Mouse (Mus musculus) forebrain, embryonic 15.5 days (tissue): ENCODE results near the gene Phf24. TPM values are rescaled to one million over a fixed set of nuclear protein-coding genes. Genes with fewer than 3 reads are reported as not detected.
A peak's percentile ranks its signal among the peaks of the same experiment; 100 is the strongest.

Experiments used
- ATAC-seq: fragments of 200-750 bp; cut with Nextera tagmentation; replicated peaks from 2 replicates; pipeline ENCODE4 v1.8.0; 2017; ENCODE audit warnings: mild to moderate bottlenecking, moderate TSS enrichment, moderate library complexity
- H3K27ac ChIP-seq: fragments of 300-500 bp; sonication (generic); replicated peaks from 2 replicates; pipeline ENCODE4 v1.5.1; 2015; ENCODE audit warnings: mild to moderate bottlenecking, inconsistent platforms
- H3K27me3 ChIP-seq: fragments of 300-500 bp; sonication (generic); 2 replicates; pipeline ENCODE4 v1.6.1; 2015; ENCODE audit warnings: inconsistent platforms
- H3K36me3 ChIP-seq: fragments of 300-500 bp; sonication (generic); 2 replicates; pipeline ENCODE4 v1.6.1; 2015; ENCODE audit warnings: mild to moderate bottlenecking, inconsistent platforms
- H3K4me1 ChIP-seq: fragments of 300-500 bp; sonication (generic); 2 replicates; pipeline ENCODE4 v1.6.1; 2015; ENCODE audit warnings: inconsistent platforms
- H3K4me2 ChIP-seq: fragments of 300-500 bp; sonication (generic); replicated peaks from 2 replicates; pipeline ENCODE4 v1.6.1; 2015; ENCODE audit warnings: mild to moderate bottlenecking, inconsistent platforms
- H3K4me3 ChIP-seq: fragments of 300-500 bp; sonication (generic); 2 replicates; pipeline ENCODE4 v1.5.1; 2015; ENCODE audit warnings: mild to moderate bottlenecking, inconsistent platforms
- H3K9ac ChIP-seq: fragments of 300-500 bp; sonication (generic); replicated peaks from 2 replicates; pipeline ENCODE4 v1.6.1; 2015; ENCODE audit warnings: mild to moderate bottlenecking, inconsistent platforms
- H3K9me3 ChIP-seq: fragments of 300-500 bp; sonication (generic); 2 replicates; pipeline ENCODE4 v1.6.1; 2016; ENCODE audit warnings: inconsistent platforms
- WGBS: fragments of 180-500 bp; shearing (Covaris S2); methylation state at CpG from one replicate; pipeline ENCODE4 v1.1.7; 2015; ENCODE audit warnings: mixed read lengths; 5-methylcytosine and 5-hydroxymethylcytosine counted together
- polyA plus RNA-seq: library from polyadenylated mRNA; unstranded; fragments of >200 nt; fragmentation: Nextera tagmentation; extraction: Ambion mirVana; gene quantifications from 2 replicates; pipeline ENCODE4 v1.2.1, GENCODE M21; 2015

The Phf24 gene
- polyA plus RNA-seq, 1 experiment from 2014 or later: 22.2 TPM

GRCm38 (mm10) chr4:42952563-42952962 lies 36.1 kb downstream of the Phf24 start:
- Histone ChIP-seq H3K4me2 (peak overlapping the region; percentile 96), H3K4me3 (peak overlapping the region; percentile 92), H3K27ac (peak overlapping the region; percentile 98), H3K4me1 (peaks cover 70% of the 10 kb centered on the region), H3K36me3 (peaks cover 17% of the 10 kb centered on the region), H3K27me3 (no peaks in the 10 kb centered on the region), H3K9ac (peak overlapping the region; percentile 99), H3K9me3 (no peaks in the 10 kb centered on the region)
- WGBS: 83% methylated on average over 7 of the region's 7 CpGs
- ATAC-seq: no peak

- peaks cover 27% of the 10 kb centered on the region for H3K36me3 ChIP-seq
- H3K9me3 ChIP-seq: no peaks in the 10 kb centered on the region
- WGBS: 5% methylated on average over 10 of the region's 10 CpGs
- ATAC-seq: no peak
- no peaks in the 10 kb centered on the region for H3K27me3 ChIP-seq
- H3K4me3 ChIP-seq: peak overlapping the region; percentile 92
- H3K27ac ChIP-seq: peak overlapping the region; percentile 98
- H3K9ac ChIP-seq: peak overlapping the region; percentile 99
- peak overlapping the region; percentile 96 for H3K4me2 ChIP-seq
- peaks cover 60% of the 10 kb centered on the region for H3K4me1 ChIP-seq
Observed at GRCm38 (mm10) chr4:42953435-42954094, 37.1 kb downstream of the Phf24 start.

GRCm38 (mm10) chr4:42954297-42954696 lies 37.8 kb downstream of the Phf24 start:
- peaks cover 52% of the 10 kb centered on the region for H3K4me1 ChIP-seq
- H3K4me2 ChIP-seq: peak overlapping the region; percentile 96
- no peaks in the 10 kb centered on the region for H3K27me3 ChIP-seq
- H3K9ac ChIP-seq: peak overlapping the region; percentile 99; the same call in 1 of the 2 replicates
- H3K27ac ChIP-seq: peak overlapping the region; percentile 98
- H3K36me3 ChIP-seq: peaks cover 31% of the 10 kb centered on the region
- H3K9me3 ChIP-seq: no peaks in the 10 kb centered on the region
- H3K4me3 ChIP-seq: peak overlapping the region; percentile 92; the same call in 1 of the 2 replicates
- ATAC-seq: no peak
- under 1% methylated on average over 10 of the region's 10 CpGs for WGBS

- H3K4me1 ChIP-seq: peaks cover 51% of the 10 kb centered on the region
- 93% methylated on average over 3 of the region's 3 CpGs for WGBS
- peaks cover 31% of the 10 kb centered on the region for H3K36me3 ChIP-seq
- no peaks in the 10 kb centered on the region for H3K9me3 ChIP-seq
- ATAC-seq: no peak
- H3K27ac ChIP-seq: no peak overlapping the region
- no peak overlapping the region for H3K4me3 ChIP-seq
- no peak overlapping the region for H3K9ac ChIP-seq
- no peak overlapping the region for H3K4me2 ChIP-seq
- H3K27me3 ChIP-seq: no peaks in the 10 kb centered on the region
Observed at GRCm38 (mm10) chr4:42955200-42955599, 38.7 kb downstream of the Phf24 start.

GRCm38 (mm10) chr4:42956581-42956980 lies 40.1 kb downstream of the Phf24 start:
- Histone ChIP-seq H3K27me3 (no peaks in the 10 kb centered on the region), H3K9me3 (no peaks in the 10 kb centered on the region), H3K36me3 (peaks cover 31% of the 10 kb centered on the region), H3K4me3 (no peak overlapping the region), H3K9ac (no peak overlapping the region), H3K27ac (no peak overlapping the region), H3K4me1 (peaks cover 37% of the 10 kb centered on the region), H3K4me2 (no peak overlapping the region)
- ATAC-seq: no peak
- WGBS: 92% methylated on average over 17 of the region's 17 CpGs

GRCm38 (mm10) chr4:42957306-42957705 lies 40.8 kb downstream of the Phf24 start:
- Histone ChIP-seq H3K4me2 (no peak overlapping the region), H3K27ac (no peak overlapping the region), H3K9me3 (no peaks in the 10 kb centered on the region), H3K4me3 (no peak overlapping the region), H3K27me3 (no peaks in the 10 kb centered on the region), H3K9ac (no peak overlapping the region), H3K36me3 (peaks cover 31% of the 10 kb centered on the region), H3K4me1 (peaks cover 30% of the 10 kb centered on the region)
- ATAC-seq: no peak
- WGBS: 80% methylated on average over 11 of the region's 11 CpGs

GRCm38 (mm10) chr4:42957979-42958378 lies 41.5 kb downstream of the Phf24 start:
- H3K27ac ChIP-seq: no peak overlapping the region
- no peaks in the 10 kb centered on the region for H3K9me3 ChIP-seq
- no peak for ATAC-seq
- H3K36me3 ChIP-seq: peaks cover 31% of the 10 kb centered on the region
- no peak overlapping the region for H3K4me2 ChIP-seq
- H3K27me3 ChIP-seq: no peaks in the 10 kb centered on the region
- 84% methylated on average over 8 of the region's 8 CpGs for WGBS
- peaks cover 23% of the 10 kb centered on the region for H3K4me1 ChIP-seq
- no peak overlapping the region for H3K9ac ChIP-seq
- H3K4me3 ChIP-seq: no peak overlapping the region

- Histone ChIP-seq H3K4me2 (no peak overlapping the region), H3K9me3 (no peaks in the 10 kb centered on the region), H3K27me3 (no peaks in the 10 kb centered on the region), H3K9ac (no peak overlapping the region), H3K27ac (0 out of 2 replicates have a peak overlapping the region, but pooled peaks have one; percentile 35), H3K4me3 (no peak overlapping the region), H3K4me1 (peaks cover 14% of the 10 kb centered on the region), H3K36me3 (peaks cover 31% of the 10 kb centered on the region)
- 62% methylated on average over 8 of the region's 8 CpGs for WGBS
- ATAC-seq: no peak
Observed at GRCm38 (mm10) chr4:42958942-42959341, 42.5 kb downstream of the Phf24 start.

GRCm38 (mm10) chr4:42959382-42959781 lies 42.9 kb downstream of the Phf24 start:
- no peak for ATAC-seq
- Histone ChIP-seq H3K9ac (no peak overlapping the region), H3K36me3 (peaks cover 31% of the 10 kb centered on the region), H3K4me1 (peaks cover 10% of the 10 kb centered on the region), H3K27ac (no peak overlapping the region), H3K9me3 (no peaks in the 10 kb centered on the region), H3K4me3 (no peak overlapping the region), H3K4me2 (no peak overlapping the region), H3K27me3 (no peaks in the 10 kb centered on the region)
- 73% methylated on average over 4 of the region's 4 CpGs for WGBS

GRCm38 (mm10) chr4:42961592-42961991 lies 45.1 kb downstream of the Phf24 start:
- no peak overlapping the region for H3K27ac ChIP-seq
- H3K4me1 ChIP-seq: peaks cover 4% of the 10 kb centered on the region; the same call in 1 of the 2 replicates
- H3K27me3 ChIP-seq: no peaks in the 10 kb centered on the region
- no peaks in the 10 kb centered on the region for H3K9me3 ChIP-seq
- peaks cover 25% of the 10 kb centered on the region for H3K36me3 ChIP-seq
- 27% methylated on average over 4 of the region's 4 CpGs for WGBS
- no peak for ATAC-seq
- H3K4me2 ChIP-seq: no peak overlapping the region
- no peak overlapping the region for H3K4me3 ChIP-seq
- H3K9ac ChIP-seq: no peak overlapping the region

- Histone ChIP-seq H3K4me3 (no peak overlapping the region), H3K9me3 (no peaks in the 10 kb centered on the region), H3K4me1 (peaks cover 4% of the 10 kb centered on the region; the same call in 1 of the 2 replicates), H3K4me2 (no peak overlapping the region), H3K27ac (no peak overlapping the region), H3K9ac (no peak overlapping the region), H3K27me3 (no peaks in the 10 kb centered on the region), H3K36me3 (peaks cover 6% of the 10 kb centered on the region; the same call in 1 of the 2 replicates)
- WGBS: 96% methylated on average over 2 of the region's 2 CpGs
- ATAC-seq: no peak
Observed at GRCm38 (mm10) chr4:42963480-42963879, 47.0 kb downstream of the Phf24 start.

GRCm38 (mm10) chr4:42965039-42965719 lies 48.7 kb downstream of the Phf24 start:
- 14% methylated on average over 12 of the region's 12 CpGs for WGBS
- peak overlapping the region; percentile 27 for H3K4me2 ChIP-seq
- no peak overlapping the region for H3K27ac ChIP-seq
- no peak overlapping the region for H3K9ac ChIP-seq
- H3K27me3 ChIP-seq: no peaks in the 10 kb centered on the region
- ATAC-seq: peak; percentile 44
- no peaks in the 10 kb centered on the region for H3K36me3 ChIP-seq
- H3K4me1 ChIP-seq: peaks cover 4% of the 10 kb centered on the region; the same call in 1 of the 2 replicates
- H3K9me3 ChIP-seq: no peaks in the 10 kb centered on the region
- H3K4me3 ChIP-seq: no peak overlapping the region
